Mouse (Mus musculus) layer of hippocampus, adult 11-12 months (tissue): ENCODE measurements around the gene Bcl10.
"Not testable (repeated sequence)": the region's sequence is repeated elsewhere in the genome, so short reads cannot be mapped to it uniquely, and the experiment has no call there.

Experiments
- DNase-seq: peaks from one replicate; pipeline ENCODE4 v3.0.0; 2022; ENCODE audit warnings: low spot score

The Bcl10 gene

DNA sequence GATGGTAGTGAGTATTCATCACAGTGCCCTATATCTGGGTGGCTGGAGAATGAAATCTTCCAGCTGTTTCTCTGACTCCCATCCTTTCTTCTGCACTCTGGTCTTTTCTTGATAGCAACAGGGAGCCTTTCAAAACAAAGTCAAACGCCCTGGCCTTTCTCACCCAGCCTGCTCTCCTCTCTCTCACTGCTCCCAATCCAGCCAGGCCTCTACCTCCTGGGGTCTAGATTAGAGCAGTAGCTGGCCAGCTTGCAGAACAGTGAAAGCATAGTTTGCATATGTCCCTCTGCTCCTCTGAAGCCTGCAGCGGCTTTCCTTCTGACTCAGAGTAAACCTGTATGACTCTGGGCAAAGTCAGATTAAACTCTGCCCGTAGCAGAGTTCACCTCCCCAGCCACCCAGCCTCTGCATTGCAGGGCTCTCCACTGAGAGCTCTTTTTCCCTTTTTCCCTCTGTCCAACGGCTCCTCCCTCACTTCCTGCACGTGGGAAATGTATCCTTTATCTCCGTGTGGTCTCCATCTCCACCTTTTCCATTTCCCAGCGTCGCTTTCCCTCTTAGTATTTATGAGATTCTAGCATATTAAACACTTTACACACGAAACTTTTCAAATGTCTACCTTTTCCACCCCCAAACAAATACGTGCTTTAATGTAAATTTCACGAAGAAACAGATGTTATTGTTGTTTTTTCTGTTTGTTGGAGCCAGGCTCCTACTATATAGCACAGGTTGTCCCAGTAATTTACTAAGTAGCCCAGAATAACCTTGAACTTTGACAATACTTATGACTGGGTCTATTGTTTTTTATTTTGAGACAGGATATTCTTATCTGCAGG lies at the start of gene Bcl10:
TSS of gene Bcl10 (plus strand) at position 786 of the 836 bp plus-strand sequence.
- no peak for DNase-seq

DNA sequence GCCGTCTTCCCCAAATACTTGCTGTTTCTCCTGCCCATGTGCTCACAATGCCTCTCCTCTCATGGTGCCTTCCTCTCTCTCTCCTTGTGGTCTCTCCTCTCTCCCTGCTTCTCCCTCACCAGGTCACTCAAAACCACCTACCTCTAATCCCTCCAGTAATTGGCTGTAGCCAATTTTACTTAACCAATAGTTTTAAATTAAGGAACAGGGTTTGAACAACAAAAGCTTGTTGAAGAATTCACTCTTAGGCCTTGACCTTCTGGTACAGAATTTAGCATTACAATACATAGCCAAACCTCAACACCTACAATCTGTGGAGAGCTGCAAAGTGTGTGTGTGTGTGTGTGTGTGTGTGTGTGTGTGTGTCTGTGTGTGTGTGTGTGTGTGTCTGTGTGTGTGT lies 49.3 kb upstream of the Bcl10 start:
- no peak for DNase-seq

- no peak for DNase-seq
These were observed 48.5 kb upstream of the Bcl10 start for GRCm38 (mm10) chr3:145874126-145874525.

DNA sequence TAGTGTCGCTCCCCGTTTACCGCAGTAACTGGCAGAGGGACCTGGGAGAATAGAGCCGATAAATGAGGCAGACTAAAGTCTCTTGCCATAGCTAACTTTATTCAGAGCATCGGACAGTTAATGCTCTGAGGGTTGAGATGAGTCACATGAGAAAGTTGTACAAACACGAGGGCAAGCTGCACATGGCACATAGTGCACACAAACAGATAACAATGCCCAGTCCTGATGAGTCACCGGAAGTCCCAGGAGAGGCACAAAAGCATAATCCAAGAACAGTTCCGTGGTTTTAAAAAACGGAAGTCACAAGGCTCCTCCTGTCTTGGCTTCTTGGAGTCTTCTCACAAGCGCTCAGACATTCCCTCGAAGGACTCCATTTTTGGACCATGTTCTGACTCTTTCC lies 46.5 kb upstream of the Bcl10 start:
- no peak for DNase-seq

DNA sequence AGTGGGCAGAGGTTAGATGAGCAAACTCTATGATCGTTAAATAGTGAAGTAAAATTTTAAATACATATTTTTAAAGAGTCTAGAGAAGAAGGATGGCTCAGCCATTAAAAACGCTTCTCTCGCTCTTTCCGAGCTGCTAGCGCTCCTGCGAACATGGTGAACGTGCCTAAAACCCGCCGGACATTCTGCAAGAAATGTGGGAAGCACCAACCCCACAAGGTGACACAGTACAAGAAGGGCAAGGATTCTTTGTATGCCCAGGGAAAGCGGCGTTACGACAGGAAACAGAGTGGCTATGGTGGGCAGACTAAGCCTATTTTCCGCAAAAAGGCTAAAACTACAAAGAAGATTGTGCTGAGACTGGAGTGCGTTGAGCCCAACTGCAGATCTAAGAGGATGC lies 43.7 kb upstream of the Bcl10 start:
- DNase-seq, result not testable (repeated sequence)

- DNase-seq, result no peak
These were observed 42.3 kb upstream of the Bcl10 start for GRCm38 (mm10) chr3:145880335-145880734.

GRCm38 (mm10) chr3:145882076-145882874 lies 40.3 kb upstream of the Bcl10 start:
- no peak for DNase-seq

GRCm38 (mm10) chr3:145883233-145883632 lies 39.4 kb upstream of the Bcl10 start:
- DNase-seq, result no peak

GRCm38 (mm10) chr3:145885376-145885775 lies 37.2 kb upstream of the Bcl10 start:
- peak; percentile 39 for DNase-seq

DNA sequence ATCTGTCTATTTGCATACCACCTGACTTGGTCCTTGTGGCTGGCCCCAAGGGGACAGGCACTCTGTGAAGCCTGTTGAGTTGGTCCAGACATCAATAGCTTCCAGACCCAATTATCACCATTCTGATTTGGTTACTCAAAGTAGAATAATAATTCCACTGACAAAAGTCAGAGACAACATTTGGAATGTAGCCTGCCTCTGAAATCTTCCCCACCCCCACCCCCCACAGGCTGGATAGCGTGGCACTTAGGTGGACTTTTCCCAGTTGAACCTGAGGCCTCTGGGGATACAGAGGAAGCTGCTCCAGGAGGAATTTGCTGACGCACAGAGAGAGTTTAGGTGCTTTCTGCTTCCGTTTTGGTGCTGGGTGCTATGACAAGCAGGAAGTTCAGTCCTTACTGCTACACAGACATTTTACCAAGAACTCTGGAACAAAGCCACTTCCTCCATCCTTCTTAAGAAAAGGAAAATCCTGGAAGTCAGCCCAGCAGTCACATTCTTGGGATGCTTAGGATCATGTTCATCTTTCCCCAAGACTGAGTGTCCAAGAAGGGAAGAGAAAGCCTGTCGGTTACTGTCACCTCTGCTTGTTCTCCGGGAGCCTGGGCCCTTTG lies 36.6 kb upstream of the Bcl10 start:
- no peak for DNase-seq

- no peak for DNase-seq
These were observed 35.1 kb upstream of the Bcl10 start for GRCm38 (mm10) chr3:145887430-145887971.

DNA sequence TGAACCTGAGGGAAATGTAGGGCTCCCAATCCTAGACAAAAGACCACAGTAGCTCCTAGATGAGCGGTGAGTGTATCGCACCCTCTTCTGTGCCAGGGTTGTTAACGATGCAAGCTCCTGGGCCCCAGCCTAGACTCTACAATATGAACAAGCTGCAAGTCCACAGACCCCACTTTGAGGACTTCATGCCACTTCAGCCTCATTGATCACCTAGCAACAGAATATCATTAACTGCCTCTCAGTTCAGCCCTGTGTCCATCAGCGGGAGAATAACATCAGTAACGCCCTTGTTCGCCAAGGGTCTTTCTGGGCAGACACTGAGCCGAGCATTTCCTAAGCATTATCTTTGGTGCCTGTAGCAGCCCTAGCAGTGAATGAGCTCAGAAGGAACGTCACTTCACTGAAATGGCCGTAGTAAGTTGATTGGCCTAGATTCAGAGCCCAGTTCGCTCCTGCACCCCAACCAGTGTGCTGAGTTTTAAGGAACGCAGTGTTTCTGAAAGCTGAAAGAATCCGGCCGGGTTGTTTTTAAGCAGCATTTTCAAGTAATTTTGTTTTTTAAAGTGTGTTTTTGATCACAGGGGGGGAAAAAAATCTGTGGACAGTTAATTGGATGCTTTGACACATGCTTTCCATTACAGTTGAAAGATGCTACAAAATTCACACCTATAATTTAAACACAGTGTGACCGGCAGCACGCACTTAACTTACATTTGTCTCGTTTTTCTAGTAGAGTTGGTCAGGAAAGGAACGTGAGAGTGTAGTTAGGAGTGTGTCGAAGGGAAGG lies 32.1 kb upstream of the Bcl10 start:
- peak; percentile 33 for DNase-seq

DNA sequence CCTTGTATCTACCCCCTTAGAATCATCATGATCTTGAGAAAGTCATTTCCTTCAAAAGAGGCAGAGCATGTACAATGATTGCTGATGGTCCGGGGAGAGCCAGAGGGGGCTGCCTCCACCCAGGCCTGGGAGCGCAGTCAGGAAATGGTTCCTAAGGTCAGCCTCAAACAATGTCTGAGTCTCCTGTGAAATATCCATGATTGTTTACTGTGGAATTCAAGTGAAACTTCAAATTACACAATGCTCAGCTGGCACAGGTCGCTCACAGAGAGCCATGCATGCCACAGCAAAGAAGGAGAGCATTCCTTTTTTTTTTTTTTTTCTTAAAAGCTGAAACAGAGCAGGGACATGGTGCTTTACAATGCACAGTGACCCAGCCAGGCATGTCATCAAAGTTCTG lies 30.2 kb upstream of the Bcl10 start:
- DNase-seq, result no peak

DNA sequence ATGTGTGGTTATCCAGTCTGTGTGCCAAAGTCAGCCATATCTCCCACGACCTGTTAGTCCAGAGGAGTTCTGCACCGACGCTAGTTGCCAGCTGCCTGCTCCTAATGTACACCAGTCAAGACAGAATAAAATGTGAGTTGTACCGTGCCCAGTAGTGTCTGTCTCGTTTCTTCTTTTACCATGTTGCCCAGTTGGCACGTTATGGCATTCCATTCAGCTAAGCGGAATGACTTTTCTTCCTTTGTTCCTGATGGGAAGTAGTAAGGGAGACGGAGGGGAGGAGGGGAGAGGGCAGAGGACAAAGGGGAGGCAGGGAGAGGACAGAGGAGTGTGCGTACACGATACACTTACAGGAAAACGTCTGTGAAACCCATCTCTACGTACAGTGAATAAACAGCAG lies 28.5 kb upstream of the Bcl10 start:
- no peak for DNase-seq

- no peak for DNase-seq
These were observed 24.9 kb upstream of the Bcl10 start for GRCm38 (mm10) chr3:145897749-145898148.

DNA sequence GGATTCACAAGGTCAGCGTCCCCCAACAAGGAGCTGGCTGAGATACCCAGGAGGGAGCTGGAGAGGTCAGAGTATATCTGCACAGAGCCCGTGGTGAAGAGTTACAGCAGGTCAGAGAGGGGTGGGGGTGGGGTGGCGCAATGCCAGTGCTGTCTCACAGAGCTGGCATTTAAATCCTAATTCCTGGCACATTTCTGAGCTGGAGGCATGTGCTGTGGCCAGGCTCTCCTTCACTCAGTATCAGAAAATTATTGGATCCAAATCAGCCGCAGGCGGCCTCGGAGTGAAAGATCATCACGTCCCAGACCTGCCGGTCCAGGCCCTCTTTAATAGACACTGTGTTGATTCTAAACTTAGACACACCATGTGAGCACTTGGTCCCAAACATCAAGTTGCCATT lies 22.8 kb upstream of the Bcl10 start:
- DNase-seq, result no peak

GRCm38 (mm10) chr3:145903530-145903929 lies 19.1 kb upstream of the Bcl10 start:
- no peak for DNase-seq

DNA sequence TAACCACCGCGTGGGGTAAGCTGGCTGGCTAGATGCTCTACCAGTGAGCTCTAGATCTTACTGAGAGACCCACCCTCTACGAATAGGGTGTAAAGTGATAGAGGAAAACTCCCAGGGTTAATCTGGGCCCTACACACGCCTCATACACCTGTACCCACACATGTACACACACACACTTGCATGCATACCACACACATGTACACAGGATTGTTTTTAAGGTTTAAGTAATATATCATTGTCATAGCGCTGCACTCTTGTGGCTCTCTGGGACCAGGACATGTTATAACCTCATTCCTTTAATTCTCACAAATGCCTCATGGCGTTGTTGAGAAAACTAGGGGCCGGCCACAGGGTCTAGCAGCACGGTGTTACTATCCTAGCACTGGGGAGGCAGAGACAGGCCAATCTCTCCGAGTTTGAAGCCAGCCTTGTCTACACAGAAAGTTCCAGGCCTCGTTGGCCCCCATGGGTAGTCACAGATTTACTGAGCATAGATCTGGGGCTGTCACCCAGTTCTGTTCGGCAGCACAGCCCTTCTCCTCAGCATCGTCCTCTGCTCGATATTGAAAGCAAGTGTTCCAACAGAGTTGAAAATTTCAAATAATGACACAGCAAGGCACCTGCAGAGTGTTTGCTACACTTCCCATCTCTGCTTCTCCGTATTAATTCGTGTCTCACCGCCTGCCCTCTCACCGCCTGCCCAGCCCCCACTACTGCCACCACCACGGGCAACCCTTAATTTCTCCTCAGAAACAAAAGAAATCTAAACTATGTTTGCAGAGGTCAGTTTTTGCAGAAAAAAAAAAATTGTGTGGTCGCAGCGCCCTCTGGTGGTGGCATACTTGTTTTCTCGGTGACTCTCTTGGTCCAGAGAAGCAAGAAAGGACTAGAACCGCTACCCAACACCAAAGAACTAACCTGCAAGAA lies 17.5 kb upstream of the Bcl10 start:
- peak; percentile 53 for DNase-seq

DNA sequence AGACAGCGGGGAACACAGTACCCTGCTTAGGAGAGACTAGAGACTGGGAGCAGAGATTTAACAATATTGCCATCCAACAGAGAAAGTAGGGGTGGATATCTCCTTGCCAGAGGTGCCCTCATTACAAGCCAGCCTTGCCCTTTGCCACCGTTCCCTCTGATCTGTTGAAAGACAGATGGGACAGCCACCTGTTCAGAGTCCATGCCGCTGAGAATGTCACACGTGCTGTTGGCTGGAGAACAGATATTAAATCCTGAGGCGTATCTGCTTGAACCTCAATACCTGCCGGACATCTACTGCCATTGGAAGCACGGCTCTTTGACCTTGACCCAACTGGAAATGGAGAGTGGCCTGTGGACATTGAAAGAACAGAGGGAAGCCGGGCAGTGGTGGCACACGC lies 16.0 kb upstream of the Bcl10 start:
- no peak for DNase-seq

- no peak for DNase-seq
These were observed 10.1 kb upstream of the Bcl10 start for GRCm38 (mm10) chr3:145912512-145912911.

DNA sequence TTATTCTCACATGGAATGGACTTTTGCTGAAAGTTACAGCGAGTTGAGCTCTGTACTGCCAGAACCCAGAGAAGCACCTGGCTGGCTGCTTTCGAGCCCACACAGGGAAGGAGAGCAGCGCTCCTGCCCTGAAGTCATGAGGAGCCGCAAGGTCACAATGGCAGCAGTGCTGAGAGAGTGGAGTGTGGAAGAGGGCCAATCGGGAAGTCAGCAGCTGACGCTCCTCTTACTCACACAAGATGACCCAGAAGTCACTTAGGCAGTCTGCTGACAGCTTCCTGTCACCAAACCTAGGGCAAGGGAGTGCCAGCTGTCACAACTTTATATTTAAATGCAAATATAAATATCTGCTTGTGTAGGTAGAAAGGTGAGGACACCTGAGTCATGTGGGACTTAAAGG lies 9.3 kb upstream of the Bcl10 start:
- no peak for DNase-seq
